Mouse (Mus musculus): ENCODE measurements around the gene Cct5. TPM values are rescaled to one million over a fixed set of nuclear protein-coding genes. Genes with fewer than 3 reads are reported as not detected.

Cct5 gene
- 600 and 601 TPM in 2 replicates for polyA plus RNA-seq (2014; fragmentation: Nextera tagmentation; extraction: Ambion mirVana)

DNA sequence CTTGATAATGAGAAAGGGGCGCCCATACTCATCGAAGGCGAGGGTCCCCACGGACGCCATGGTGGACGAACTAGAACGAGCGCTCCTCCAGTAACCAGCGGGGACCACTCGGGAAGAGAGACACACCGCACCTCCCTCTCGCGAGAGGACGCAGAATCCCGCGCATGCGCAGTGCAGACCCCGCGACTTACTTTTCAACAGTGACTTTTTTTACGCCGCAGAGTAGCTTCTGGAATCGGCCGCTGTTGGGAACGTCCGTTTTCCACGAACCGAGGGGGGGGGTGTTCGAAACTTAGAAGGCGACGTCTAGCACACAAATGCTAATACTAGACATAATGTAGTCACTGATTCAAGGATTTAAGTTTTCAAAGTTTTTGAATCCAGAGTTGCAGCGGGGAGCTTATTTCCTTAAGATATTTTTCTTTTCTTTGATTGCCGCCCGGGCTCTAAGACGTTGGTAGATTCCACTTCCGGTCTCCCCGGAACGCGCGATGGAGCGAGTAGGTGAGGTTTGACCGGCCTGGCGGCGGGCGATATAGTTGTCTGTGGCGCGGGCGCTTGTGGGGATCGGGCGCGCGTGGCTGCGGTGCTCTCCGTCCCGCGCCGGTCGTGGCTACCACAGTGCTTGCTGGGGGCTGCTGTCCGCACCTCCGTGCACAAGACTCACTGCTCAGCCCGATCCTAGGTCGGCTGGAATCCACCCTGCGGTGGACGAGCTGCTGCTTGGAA, at the start of gene Cct5, which contains the start of gene Fam173b:
Gene Cct5 (minus strand): TSS at position 159 of the 729 bp plus-strand sequence.
Gene Fam173b (plus strand): TSS at position 207 of the 729 bp plus-strand sequence.
- under 1% methylated on average over 63 of the region's 63 CpGs for WGBS
- H3K4me1 ChIP-seq (ENCODE audit: insufficient read depth): 0 out of 2 replicates have a peak, but pooled peaks cover 8% of the 10 kb centered on the region
- no peak for TF ChIP-seq CTCF (IDR thresholded peaks at IDR 0.05; ENCODE audit: low read depth)
- H3K4me2 ChIP-seq: peak within 1 kb of the TSS; percentile 96
- peak; percentile 91 for ATAC-seq (ENCODE audit: insufficient read depth)
- H3K4me3 ChIP-seq (ENCODE audit: low read depth, low read length): peak within 1 kb of the TSS; percentile 97
- DNase-seq: peak; percentile 100
- no peaks in the 10 kb centered on the region for H3K9me3 ChIP-seq (ENCODE audit: low read depth, low read length)
- H3K27me3 ChIP-seq (ENCODE audit: insufficient read depth, low read length): no peaks in the 10 kb centered on the region
- H3K9ac ChIP-seq: peak within 1 kb of the TSS; percentile 97
- H3K36me3 ChIP-seq (ENCODE audit: insufficient read depth): peaks cover 11% of the 10 kb centered on the region
- peak within 1 kb of the TSS; percentile 93 for H3K27ac ChIP-seq (ENCODE audit: low read depth)

DNA sequence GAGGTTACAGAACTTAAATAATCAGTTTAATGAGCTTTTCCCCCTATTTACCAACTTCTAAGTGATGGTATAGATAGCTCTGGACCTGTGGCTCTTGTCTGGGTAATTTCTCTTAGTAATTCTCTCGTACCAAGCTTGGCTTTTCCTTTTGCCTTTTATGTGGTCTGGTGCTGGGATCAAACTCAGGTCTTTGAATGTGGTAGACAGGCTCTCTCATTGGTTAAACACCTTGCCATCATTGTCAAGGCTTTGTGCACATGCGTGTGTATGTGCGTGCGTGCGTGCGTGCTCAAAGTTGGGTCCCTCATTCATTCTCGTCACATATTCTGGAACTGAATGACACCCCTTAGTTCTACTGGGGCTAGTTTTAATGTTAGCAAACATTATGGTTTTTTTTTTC, 49.2 kb upstream of the Cct5 start:
- Histone ChIP-seq H3K4me1 (ENCODE audit: insufficient read depth) (no peaks in the 10 kb centered on the region), H3K4me3 (ENCODE audit: low read depth, low read length) (no peak overlapping the region), H3K36me3 (ENCODE audit: insufficient read depth) (no peaks in the 10 kb centered on the region), H3K9ac (no peak overlapping the region), H3K9me3 (ENCODE audit: low read depth, low read length) (no peaks in the 10 kb centered on the region), H3K4me2 (no peak overlapping the region), H3K27me3 (ENCODE audit: insufficient read depth, low read length) (no peaks in the 10 kb centered on the region), H3K27ac (ENCODE audit: low read depth) (no peak overlapping the region)
- ATAC-seq (ENCODE audit: insufficient read depth): no peak
- DNase-seq: no peak
- 88% methylated on average over 7 of the region's 7 CpGs for WGBS
- TF ChIP-seq CTCF (IDR thresholded peaks at IDR 0.05; ENCODE audit: low read depth): no peak

GRCm38 (mm10) chr15:31649691-31650090, 48.1 kb upstream of the Cct5 start:
- H3K36me3 ChIP-seq (ENCODE audit: insufficient read depth): no peaks in the 10 kb centered on the region
- H3K9ac ChIP-seq: no peak overlapping the region
- no peak for DNase-seq
- no peak overlapping the region for H3K4me2 ChIP-seq
- no peaks in the 10 kb centered on the region for H3K4me1 ChIP-seq (ENCODE audit: insufficient read depth)
- H3K4me3 ChIP-seq (ENCODE audit: low read depth, low read length): no peak overlapping the region
- ATAC-seq (ENCODE audit: insufficient read depth): no peak
- WGBS: 85% methylated on average over 12 of the region's 12 CpGs
- no peaks in the 10 kb centered on the region for H3K27me3 ChIP-seq (ENCODE audit: insufficient read depth, low read length)
- H3K9me3 ChIP-seq (ENCODE audit: low read depth, low read length): no peaks in the 10 kb centered on the region
- no peak for TF ChIP-seq CTCF (IDR thresholded peaks at IDR 0.05; ENCODE audit: low read depth)
- no peak overlapping the region for H3K27ac ChIP-seq (ENCODE audit: low read depth)

DNA sequence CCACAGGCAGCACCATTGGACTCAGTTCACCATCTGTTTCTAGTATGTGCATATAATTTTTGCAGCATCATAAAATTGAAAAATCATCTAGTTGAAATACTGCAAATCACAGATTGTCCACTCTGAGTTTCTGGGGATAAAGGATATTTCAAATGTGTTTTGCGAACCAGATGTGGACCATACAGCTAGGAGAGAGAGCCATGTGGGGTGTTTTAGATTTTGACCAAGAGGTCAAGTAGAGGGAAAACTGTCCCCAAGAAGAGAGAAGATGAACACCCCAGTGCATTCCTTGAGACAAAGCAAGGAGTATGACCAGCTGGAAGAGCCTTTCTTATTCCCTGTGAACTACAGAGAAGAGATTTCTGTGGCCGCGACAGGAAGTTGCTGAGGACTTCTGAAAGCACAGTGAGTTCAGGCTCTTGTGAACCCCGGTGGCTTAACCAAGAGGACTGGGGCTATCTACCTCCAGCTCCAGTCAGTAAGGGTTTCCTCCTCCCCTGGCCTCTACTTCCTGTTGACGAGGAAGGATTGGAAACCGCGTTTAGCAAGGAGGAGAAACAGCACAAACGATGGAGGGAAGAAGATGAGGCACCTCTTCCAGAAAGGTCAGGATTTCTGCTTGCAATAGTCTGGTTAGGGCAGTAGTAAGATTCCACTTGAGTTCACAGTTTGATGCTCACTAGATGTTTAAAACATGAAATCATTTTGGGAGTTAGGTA, 46.4 kb upstream of the Cct5 start:
- Histone ChIP-seq H3K4me1 (ENCODE audit: insufficient read depth) (no peaks in the 10 kb centered on the region), H3K9ac (no peak overlapping the region), H3K4me3 (ENCODE audit: low read depth, low read length) (no peak overlapping the region), H3K36me3 (ENCODE audit: insufficient read depth) (no peaks in the 10 kb centered on the region), H3K9me3 (ENCODE audit: low read depth, low read length) (no peaks in the 10 kb centered on the region), H3K27me3 (ENCODE audit: insufficient read depth, low read length) (no peaks in the 10 kb centered on the region), H3K27ac (ENCODE audit: low read depth) (no peak overlapping the region), H3K4me2 (no peak overlapping the region)
- DNase-seq (no peak), ATAC-seq (ENCODE audit: insufficient read depth) (no peak)
- 73% methylated on average over 8 of the region's 8 CpGs for WGBS
- TF ChIP-seq CTCF (IDR thresholded peaks at IDR 0.05; ENCODE audit: low read depth): no peak

- no peak for DNase-seq
- no peaks in the 10 kb centered on the region for H3K27me3 ChIP-seq (ENCODE audit: insufficient read depth, low read length)
- no peaks in the 10 kb centered on the region for H3K4me1 ChIP-seq (ENCODE audit: insufficient read depth)
- no peak overlapping the region for H3K4me3 ChIP-seq (ENCODE audit: low read depth, low read length)
- no peak overlapping the region for H3K4me2 ChIP-seq
- no peaks in the 10 kb centered on the region for H3K9me3 ChIP-seq (ENCODE audit: low read depth, low read length)
- 73% methylated on average over 6 of the region's 6 CpGs for WGBS
- H3K36me3 ChIP-seq (ENCODE audit: insufficient read depth): no peaks in the 10 kb centered on the region
- H3K27ac ChIP-seq (ENCODE audit: low read depth): no peak overlapping the region
- no peak for TF ChIP-seq CTCF (IDR thresholded peaks at IDR 0.05; ENCODE audit: low read depth)
- H3K9ac ChIP-seq: no peak overlapping the region
- no peak for ATAC-seq (ENCODE audit: insufficient read depth)
These were observed 45.6 kb upstream of the Cct5 start for GRCm38 (mm10) chr15:31647225-31647624.

- DNase-seq (no peak), ATAC-seq (ENCODE audit: insufficient read depth) (no peak)
- Histone ChIP-seq H3K4me1 (ENCODE audit: insufficient read depth) (no peaks in the 10 kb centered on the region), H3K4me2 (no peak overlapping the region), H3K4me3 (ENCODE audit: low read depth, low read length) (no peak overlapping the region), H3K36me3 (ENCODE audit: insufficient read depth) (no peaks in the 10 kb centered on the region), H3K27ac (ENCODE audit: low read depth) (no peak overlapping the region), H3K9ac (no peak overlapping the region), H3K27me3 (ENCODE audit: insufficient read depth, low read length) (no peaks in the 10 kb centered on the region), H3K9me3 (ENCODE audit: low read depth, low read length) (no peaks in the 10 kb centered on the region)
- no peak for TF ChIP-seq CTCF (IDR thresholded peaks at IDR 0.05; ENCODE audit: low read depth)
- 73% methylated on average over 9 of the region's 9 CpGs for WGBS
These were observed 34.5 kb upstream of the Cct5 start for GRCm38 (mm10) chr15:31636091-31636595.

GRCm38 (mm10) chr15:31634582-31634981, 33.0 kb upstream of the Cct5 start:
- no peaks in the 10 kb centered on the region for H3K9me3 ChIP-seq (ENCODE audit: low read depth, low read length)
- ATAC-seq (ENCODE audit: insufficient read depth) (no peak), DNase-seq (no peak)
- no peak overlapping the region for H3K9ac ChIP-seq
- no peak for TF ChIP-seq CTCF (IDR thresholded peaks at IDR 0.05; ENCODE audit: low read depth)
- no peaks in the 10 kb centered on the region for H3K4me1 ChIP-seq (ENCODE audit: insufficient read depth)
- no peak overlapping the region for H3K4me2 ChIP-seq
- no peak overlapping the region for H3K4me3 ChIP-seq (ENCODE audit: low read depth, low read length)
- H3K36me3 ChIP-seq (ENCODE audit: insufficient read depth): no peaks in the 10 kb centered on the region
- H3K27me3 ChIP-seq (ENCODE audit: insufficient read depth, low read length): no peaks in the 10 kb centered on the region
- no peak overlapping the region for H3K27ac ChIP-seq (ENCODE audit: low read depth)
- 82% methylated on average over 6 of the region's 6 CpGs for WGBS

Data from lung, embryonic 14.5 days (tissue).